Mouse (Mus musculus): ENCODE data around the gene Uhmk1.

DNA sequence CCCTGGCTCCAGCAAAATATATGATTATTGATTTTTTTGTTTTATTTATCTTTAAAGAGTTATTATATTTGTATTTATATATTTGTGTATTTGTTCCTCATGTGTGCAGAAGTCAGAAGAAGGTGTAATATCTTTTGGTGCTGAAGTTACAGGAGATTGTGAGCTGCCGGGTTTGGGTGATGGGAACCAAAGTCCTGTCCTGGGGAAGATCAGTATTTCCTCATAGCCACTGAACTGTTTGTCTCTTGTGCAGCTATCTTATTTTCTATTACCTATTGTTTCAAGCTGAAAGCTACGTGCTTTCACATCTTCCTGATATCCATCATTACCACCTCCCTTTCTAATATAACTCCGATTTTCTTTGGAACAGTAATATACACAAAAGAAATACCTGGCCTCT is 393 bp upstream of the Uhmk1 start:
- TF ChIP-seq CTCF (IDR thresholded peaks at IDR 0.05; ENCODE audit: low read depth, low read length) (no peak), POLR2A (IDR thresholded peaks at IDR 0.05; ENCODE audit: extremely low read depth, insufficient read depth, low read length) (no peak)

Measured in liver, adult 2 months (tissue).